Mouse (Mus musculus): ENCODE measurements at regions not wholly inside any gene's neighbourhood (a gene's known extent, or its start where the extent isn't known, plus 50 kb on each side); places are given as distances from the start of the nearest gene placed in this dataset.

GRCm38 (mm10) chr10:125467503-125467902 is 78.2 kb upstream of the Slc16a7 start:
- DNase-seq (ENCODE audit: low spot score in 2 of 2), result no peak

- no peak for DNase-seq (ENCODE audit: low spot score in 2 of 2)
Measured at GRCm38 (mm10) chr10:125488350-125488749, 99.1 kb upstream of the Slc16a7 start.

DNA sequence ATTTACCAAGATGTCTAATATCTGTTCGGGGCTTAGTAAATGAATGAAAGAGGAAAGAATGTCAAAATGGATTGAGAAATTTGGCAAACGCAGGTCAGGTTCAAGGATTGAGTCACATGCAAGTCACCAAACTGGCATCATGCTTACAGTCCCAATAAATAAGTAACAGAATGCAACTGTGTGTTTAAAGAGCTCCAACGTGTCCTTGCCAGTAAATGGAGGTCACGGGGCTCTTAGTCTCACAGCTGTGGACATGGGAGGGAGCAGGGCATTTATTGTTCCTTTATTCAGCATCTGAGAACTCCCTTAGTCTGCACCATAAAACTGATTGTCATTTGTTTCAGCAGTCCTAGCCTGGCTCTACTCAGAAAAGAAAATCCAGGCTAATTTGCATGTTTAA is 101.1 kb upstream of the Slc16a7 start:
- DNase-seq (ENCODE audit: low spot score in 2 of 2), result no peak

- DNase-seq (ENCODE audit: low spot score in 2 of 2), result no peak
Measured at GRCm38 (mm10) chr10:125494489-125494888, 105.2 kb upstream of the Slc16a7 start.

DNA sequence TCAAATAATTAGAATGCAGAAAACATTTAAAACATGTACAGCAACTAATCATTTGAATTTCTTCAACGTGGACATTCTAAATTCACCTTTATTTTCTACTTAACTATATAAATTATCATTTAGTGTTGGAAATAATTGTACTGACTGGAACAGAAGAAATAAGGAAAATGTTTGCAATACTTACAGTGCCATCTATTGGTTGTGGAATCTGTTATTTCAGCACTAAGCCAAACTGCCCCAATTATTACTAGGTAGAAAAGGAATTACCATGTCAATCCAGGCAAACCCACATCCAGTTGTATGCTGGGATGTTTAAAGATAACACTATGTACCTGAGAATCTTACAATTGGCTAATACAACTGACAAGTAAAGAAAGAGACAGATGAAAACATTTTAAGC is 109.1 kb upstream of the Slc16a7 start:
- DNase-seq (ENCODE audit: low spot score in 2 of 2), result no peak

- DNase-seq (ENCODE audit: low spot score in 2 of 2), result no peak
Measured at GRCm38 (mm10) chr10:125500338-125500737, 111.1 kb upstream of the Slc16a7 start.

DNA sequence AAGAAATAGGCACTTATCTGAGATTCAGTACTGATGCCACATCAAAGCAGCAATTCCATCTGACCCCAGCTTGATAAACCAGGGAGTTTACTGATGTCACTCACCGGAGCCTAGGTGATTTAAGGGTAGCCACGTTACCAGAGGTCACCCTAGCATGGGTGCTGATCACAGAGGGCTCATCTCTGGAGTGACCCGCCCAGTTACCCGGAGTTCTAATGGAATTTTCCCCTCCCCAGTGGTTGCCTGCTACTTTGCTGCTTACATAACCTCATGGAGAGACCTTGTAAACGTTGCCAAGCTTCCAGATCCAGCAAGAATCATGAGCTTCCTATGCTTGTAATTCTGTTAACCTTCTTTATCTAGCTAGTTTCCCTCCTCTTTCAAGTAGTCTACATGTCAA is 125.8 kb upstream of the Slc16a7 start:
- DNase-seq (ENCODE audit: low spot score in 2 of 2), result no peak

GRCm38 (mm10) chr10:125530876-125531275 is 141.6 kb upstream of the Slc16a7 start:
- no peak for DNase-seq (ENCODE audit: low spot score in 2 of 2)

DNA sequence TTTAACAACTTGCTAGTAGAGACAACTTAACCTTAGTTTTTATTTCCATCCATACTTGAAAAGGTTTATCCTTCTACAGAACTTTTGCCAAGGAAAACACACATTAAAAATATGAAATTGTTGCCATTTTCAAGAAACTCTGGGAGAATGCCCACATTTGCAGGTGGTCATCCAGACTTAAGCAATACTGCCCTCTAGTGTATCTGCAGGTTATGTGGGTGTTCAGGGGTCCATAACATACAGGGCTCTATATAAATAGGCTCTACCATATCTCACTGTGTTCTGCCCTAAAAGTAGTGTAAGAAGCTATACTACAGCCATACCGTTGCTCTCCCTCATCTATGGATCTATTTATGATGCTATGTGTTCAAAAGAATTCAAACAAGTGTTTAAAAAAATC is 149.1 kb upstream of the Slc16a7 start:
- DNase-seq (ENCODE audit: low spot score in 2 of 2), result no peak

DNA sequence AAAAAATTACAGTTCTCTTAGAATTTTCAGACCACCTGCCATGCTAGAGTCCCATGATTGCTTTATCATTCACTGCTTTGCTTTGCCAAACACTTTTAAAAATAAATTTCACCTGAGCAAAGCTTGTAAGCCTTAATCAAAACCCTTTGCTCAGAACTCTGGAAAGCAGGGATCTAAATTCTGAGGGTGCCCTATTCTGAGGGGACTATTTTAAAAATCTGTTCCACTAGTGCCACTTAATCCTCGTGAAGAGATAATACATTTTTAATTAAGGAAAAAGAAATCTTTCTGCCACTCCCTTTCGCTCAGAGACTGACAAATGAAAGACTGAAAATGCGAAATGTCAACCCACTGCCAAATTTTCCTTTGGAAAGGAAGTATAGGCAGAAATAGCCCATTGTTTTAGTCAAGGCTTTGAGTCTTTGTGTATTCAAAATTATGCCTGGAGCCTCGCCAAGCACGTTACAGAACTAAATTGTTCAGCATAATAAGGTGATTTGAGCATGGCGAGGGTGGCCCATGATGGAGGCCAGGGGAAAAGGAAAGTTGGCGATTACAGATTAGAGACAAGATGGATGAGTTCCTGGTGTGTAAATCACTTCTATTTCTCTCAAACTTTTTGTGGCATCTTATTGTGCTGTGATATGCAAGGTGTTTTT is 197.4 kb upstream of the Slc16a7 start:
- no peak for DNase-seq (ENCODE audit: low spot score in 2 of 2)

- no peak for DNase-seq (ENCODE audit: low spot score in 2 of 2)
Measured at GRCm38 (mm10) chr10:125593006-125593405, 203.7 kb upstream of the Slc16a7 start.

DNA sequence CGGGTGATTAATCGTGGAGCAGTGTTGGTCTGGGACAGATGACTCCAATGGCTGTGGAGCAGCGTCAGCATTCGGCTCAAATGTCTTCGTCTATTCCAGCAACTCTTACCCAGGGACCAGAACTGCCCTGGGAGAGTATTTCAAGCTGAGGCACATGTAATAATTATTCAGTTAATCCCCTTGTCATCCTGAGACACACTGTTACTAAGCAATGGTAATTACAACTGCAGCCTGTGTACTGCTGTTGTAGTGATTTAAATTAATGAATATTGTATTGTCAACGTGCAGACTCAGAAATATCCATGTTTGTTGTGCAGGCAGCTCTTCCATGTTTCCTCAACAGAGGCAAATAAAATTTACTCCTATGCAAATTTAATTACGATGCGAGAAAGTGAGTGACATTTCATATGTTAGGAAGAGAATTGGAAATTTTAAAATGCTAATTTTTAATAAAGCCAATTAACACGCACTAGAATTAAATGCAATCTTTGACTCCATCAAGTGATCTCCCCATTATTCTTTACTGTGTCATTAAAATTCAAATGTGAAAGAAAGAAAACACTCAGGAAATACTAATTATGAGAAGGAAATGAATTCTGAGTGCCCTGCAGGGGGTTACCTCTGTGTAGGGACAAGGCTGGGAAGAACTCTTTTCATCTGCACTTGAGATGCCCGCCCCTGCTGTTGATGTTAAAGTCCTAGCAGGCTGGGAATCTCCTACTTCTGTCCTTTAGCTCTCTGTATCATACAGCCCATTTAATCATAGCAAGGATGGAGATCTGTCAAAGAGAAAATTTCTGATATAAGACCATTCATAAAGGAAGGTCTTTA is 218.7 kb upstream of the Slc16a7 start:
- no peak for DNase-seq (ENCODE audit: low spot score in 2 of 2)

GRCm38 (mm10) chr10:125610353-125610752 is 221.1 kb upstream of the Slc16a7 start:
- DNase-seq (ENCODE audit: low spot score in 2 of 2), result no peak

DNA sequence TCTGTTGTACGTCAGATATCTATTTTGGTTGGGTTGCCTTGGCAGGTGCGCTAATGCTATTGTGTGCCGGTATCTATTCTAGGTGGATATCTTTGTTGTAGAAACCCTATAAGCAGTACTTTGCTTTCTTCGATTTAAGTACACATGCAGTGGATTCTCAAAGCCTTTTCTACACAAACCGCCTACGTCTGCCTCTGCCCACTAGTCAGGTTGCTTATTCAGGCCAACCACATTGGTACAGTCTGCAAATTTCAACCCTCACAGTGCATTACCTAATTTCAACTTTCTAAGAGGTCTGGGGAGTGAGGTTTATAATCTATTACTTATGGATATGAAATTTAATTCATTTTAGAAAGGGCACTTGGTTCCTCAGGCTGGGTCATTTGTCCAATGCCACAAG is 223.5 kb upstream of the Slc16a7 start:
- DNase-seq (ENCODE audit: low spot score in 2 of 2), result no peak

DNA sequence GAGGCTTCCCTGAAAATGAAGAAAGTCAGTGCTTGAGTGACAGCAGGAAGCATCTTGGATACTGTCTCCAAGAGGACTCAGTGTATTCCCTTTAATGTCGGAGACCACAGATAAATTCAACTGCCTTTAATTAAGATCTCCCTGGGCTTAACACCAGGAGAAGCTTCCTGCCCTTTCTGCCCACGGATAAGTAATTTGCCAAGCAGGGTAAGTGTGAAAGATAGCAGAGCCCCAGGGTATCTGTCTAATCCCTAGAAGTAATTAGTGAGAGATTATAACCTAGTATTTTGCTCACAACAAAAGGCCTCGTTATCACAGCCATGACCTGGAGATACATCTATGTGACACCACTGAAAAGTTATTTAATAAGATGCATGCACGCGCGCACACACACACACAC is 232.1 kb upstream of the Slc16a7 start:
- no peak for DNase-seq (ENCODE audit: low spot score in 2 of 2)

GRCm38 (mm10) chr10:125623836-125624235 is 234.6 kb upstream of the Slc16a7 start:
- no peak for DNase-seq (ENCODE audit: low spot score in 2 of 2)

DNA sequence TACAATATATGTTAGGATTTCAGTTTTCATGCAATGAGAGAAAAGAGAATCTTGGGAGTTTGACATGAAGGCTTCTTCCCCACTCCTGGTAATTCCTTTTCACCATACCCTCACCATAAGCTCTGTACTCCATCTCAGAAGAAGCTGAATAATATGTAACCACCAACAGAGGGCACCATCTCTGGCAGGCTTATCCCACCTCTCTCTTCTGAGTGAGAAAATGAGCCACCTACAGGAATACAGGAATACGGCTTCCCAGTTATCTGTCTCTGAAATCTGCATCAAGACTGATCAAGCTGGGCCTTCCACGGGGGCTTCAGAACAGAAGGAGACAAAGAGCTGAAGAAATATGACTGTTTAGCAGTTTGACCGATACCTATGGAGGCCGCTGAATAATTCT is 278.6 kb upstream of the Slc16a7 start:
- DNase-seq (ENCODE audit: low spot score in 2 of 2), result no peak

GRCm38 (mm10) chr10:125673637-125674036 is 284.4 kb upstream of the Slc16a7 start:
- DNase-seq (ENCODE audit: low spot score in 2 of 2), result no peak

DNA sequence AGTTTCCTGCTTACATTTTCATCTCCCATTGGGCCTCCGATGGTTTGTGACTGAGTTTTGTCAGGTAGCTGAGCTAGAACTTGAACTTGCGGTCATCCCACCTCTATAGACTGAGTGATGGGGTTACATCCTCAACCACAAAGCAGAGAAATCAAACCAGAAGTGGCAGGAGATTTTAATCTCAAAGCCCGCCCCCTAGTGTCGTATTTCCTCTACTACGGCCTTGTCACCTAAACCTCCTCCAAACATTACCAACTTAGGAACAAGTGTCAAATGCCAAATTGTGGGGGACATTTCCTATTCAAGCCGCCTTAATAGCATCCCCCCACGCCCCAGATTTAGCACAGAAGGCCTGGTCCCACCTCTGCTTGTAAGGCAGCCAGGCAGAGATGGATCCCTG is 286.3 kb upstream of the Lrig3 start:
- no peak for DNase-seq (ENCODE audit: low spot score in 2 of 2)

DNA sequence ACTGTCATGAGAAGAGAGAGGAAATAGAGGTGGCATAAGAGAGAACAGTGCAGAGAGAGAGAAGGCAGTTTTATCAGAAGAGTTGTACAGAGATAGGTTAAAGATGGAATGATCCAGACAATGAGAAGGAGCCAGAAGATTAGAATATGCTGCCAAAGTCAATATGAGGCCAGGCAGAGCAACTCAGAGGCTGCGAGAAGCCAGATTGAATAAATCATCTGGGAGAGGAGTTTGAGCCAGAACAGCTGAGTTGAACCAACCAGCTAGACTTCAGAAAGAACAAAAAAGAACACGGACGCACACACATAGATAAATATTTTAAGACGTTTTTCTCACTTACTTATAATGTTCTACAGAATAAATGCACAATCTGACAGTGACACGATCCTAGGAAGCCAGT is 280.8 kb upstream of the Lrig3 start:
- DNase-seq (ENCODE audit: low spot score in 2 of 2), result no peak

GRCm38 (mm10) chr10:125693505-125693904 is 272.5 kb upstream of the Lrig3 start:
- no peak for DNase-seq (ENCODE audit: low spot score in 2 of 2)

- no peak for DNase-seq (ENCODE audit: low spot score in 2 of 2)
Measured at GRCm38 (mm10) chr10:125696159-125696558, 269.8 kb upstream of the Lrig3 start.

GRCm38 (mm10) chr10:125725077-125725680 is 240.8 kb upstream of the Lrig3 start:
- DNase-seq (ENCODE audit: low spot score in 2 of 2), result peak in 1 of 2 experiments; percentile 35
